Mouse (Mus musculus): ENCODE measurements at regions not wholly inside any gene's neighbourhood (a gene's known extent, or its start where the extent isn't known, plus 50 kb on each side); places are given as distances from the start of the nearest gene placed in this dataset.

- no peak for DNase-seq (ENCODE audit: low spot score in 2 of 2)
Measured at GRCm38 (mm10) chr4:12628702-12629374, 457.0 kb upstream of the Fam92a start.

GRCm38 (mm10) chr4:12627158-12627871 is 455.5 kb upstream of the Fam92a start:
- no peak for DNase-seq (ENCODE audit: low spot score in 2 of 2)

DNA sequence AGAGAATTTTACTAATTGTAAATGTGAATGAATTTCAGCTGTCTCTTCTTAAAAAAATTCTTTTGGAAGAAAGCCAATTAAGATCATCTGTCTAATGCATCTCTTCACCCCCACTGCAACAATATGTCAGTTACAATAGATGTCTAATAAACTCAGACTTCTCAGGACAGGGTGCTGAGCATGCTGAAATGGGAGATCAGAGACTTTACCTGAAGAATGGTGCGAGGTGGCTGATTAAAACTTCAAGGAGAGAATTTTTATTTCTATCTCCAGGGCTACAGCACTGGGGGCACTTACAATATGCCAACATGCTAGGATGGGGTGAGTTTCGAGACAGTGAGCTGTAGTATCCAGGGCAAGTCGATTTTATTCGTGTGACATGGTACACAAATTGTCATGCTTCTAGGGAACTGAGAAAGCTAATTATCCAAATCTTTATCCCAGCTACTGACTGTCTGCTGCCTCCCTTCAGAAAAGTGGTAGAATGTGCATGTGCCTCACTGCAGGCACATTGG is 449.0 kb upstream of the Fam92a start:
- DNase-seq (ENCODE audit: low spot score in 2 of 2): no peak

GRCm38 (mm10) chr4:12620059-12620755 is 448.4 kb upstream of the Fam92a start:
- no peak for DNase-seq (ENCODE audit: low spot score in 2 of 2)

DNA sequence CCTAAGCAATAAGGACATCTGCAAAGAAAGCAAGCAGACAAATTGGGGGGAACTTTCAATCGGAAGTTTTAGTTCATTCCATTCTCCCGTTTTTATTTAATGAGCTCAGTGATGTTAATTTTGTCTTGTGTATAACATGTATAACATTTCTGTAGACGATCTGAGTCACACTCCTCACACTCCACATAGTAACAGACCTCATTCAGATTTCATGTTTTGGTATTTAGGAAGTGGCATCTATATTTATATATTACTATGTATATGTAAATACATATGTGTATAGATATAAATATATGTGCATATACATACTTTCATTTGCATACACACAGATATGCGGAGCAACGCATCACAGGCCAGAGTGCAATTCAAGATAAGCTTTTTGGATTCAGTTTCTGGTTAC is 444.9 kb upstream of the Fam92a start:
- DNase-seq (ENCODE audit: low spot score in 2 of 2): no peak

DNA sequence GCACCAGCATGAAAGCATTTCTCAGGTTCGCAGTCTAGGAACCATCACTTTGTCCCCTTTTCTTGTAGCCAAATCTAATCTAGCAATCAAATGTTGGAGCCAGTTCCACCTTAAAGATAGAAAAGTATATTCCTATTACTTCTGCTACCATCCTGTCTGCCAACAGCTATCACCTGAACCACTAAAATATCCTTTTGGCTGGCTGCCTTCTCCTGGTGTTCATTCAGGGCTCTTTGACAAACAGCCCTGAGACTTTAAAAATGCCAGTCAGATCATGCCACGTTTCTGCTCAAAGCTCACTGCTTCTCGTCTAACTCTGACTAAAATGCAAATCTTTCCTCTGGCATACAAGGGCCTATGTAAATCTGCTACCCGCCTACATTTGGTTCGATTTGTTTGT is 439.7 kb upstream of the Fam92a start:
- DNase-seq (ENCODE audit: low spot score in 2 of 2): no peak

DNA sequence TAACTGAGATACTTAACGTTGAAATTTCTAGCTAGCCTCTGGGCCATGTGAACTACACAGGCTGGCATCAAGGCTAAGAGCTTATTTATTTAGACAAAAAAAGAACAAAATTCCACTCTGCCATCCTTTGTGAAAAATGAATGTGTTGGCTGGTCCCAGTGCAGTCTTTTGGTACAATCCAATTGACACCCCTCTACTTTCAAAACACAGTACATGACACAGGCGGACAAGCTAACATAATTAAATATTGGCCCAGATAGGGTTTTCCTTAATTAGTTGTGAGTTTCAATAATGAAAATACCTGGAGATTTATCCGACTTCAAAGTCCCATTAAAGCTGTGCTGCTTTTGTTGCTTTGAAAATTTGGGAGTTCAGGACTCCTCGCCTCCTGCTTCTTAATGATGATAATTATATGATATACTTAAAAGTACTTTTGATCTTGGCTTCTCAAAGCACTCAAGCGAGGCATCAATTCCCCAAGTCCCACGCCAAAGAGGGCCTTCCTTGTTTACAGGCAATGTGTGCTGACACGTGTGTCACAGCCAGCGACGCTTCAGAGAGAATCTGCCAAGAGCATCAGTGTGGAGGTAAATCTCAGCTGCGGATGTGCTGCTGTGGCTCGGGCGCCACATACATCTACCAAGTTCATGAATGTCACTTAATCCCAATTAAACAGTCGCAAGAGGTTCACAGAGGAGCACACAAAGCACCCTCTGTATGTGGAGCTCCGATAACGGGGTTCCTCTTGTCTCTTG is 429.5 kb upstream of the Fam92a start:
- no peak for DNase-seq (ENCODE audit: low spot score in 2 of 2)

DNA sequence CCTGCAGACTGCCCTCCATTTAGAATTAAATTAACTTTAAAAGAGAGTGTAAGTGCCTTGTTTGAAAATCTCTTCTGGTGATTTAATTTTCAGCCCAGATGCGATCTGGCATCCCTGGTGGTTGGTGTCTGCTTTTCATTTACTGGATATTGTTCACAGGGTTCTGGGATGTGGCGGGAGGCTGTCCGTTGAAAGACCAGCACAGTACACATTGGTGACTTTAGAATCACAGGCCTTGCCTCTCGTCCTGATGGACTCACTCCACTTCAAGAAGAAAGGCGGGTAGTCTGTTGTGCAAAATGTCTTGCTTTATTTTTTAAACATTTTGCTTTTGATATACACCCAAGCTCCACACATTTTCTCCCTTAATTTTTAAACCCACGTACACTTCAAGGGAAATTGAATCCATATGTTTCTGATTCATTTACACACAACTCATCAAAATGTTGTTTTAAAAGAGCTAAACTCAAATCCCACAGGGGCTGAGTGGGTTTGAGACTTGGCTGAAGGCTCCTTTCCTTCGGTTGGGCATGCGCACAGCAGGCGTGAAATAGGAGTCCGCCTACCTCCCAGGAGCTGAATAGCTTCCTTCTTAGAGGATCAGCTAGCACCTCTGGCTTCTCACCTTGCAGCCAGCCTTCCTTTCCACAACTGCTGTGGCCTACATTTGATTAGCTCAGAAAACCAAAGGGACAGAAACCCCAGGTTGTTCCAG is 424.1 kb upstream of the Fam92a start:
- no peak for DNase-seq (ENCODE audit: low spot score in 2 of 2)

DNA sequence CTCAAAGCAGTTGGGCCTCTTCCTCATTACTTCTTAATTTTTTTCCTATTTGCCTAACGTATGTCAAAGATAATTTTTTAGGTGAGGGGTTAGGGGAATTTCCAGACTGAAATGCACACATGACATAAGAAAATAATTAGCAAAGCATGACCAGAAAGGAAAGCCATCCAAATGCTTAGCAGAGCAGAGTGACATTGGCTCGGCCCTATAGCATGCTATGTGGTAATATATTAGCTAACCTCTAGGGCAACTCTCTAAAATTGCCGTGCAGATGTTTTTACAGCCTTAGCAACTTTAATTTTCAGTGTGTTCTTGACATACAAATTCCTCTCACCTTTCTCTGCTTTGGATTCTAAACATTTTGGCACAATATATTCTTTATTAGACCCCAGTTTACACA is 421.2 kb upstream of the Fam92a start:
- DNase-seq (ENCODE audit: low spot score in 2 of 2): no peak

GRCm38 (mm10) chr4:12578102-12578501 is 406.3 kb upstream of the Fam92a start:
- no peak for DNase-seq (ENCODE audit: low spot score in 2 of 2)

DNA sequence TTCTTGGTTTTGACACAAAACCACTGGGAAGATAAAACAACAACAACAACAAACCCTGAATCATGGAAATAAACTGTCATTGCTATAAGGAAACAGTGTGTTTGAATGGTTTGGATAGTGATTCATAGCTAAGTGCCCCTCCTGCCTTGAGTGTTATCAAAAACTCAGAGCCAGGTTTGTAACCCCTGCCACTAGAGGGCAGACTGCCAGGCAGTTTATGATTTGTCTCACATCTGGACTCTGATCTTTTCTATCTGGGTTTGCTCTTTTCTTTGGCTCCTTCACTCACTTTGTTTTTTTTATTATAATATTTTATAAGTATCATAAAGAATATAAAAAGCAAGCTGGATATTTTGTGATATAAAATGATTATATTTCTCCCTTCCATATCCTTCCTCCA is 400.1 kb upstream of the Fam92a start:
- DNase-seq (ENCODE audit: low spot score in 2 of 2): no peak

- DNase-seq (ENCODE audit: low spot score in 2 of 2): no peak
Measured at GRCm38 (mm10) chr4:12570689-12571088, 398.9 kb upstream of the Fam92a start.

DNA sequence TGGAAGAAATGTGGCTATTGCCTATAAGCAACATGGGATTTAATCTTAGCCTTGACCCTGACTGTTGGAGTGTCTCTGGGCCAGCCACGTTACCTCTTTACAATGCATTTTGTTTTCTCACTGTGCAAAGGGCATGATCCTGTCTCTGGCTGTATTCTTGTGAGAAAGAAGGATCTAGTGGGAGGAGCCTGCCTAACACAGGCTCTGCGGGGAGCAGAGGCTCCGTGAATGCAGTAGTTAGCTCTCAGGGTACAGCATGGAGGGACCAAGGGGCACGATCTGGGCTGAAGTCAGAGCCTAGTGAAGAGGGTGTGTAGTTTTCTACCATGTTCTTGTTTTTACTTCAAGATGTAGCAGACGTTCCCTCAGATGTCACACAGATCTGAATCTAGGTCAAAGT is 395.8 kb upstream of the Fam92a start:
- no peak for DNase-seq (ENCODE audit: low spot score in 2 of 2)

DNA sequence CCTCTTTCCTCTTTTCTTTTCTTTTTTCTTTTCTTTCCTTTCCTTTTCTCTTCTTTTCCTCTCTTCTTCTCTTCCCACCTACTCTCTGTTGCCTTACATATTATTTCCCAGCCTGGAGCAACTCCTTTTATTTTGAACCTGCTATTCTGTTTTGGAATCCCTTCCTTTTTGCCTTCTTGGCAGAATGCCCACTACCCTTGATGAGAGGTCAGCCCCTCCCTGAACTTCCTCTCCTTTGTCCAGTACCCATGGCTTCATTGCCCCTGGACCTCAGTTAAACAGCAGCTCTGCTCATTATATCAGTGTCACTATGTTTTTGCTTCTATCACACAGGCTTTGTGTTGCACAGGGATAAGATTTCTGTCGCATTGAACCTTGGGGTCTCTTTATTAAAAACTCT is 391.2 kb upstream of the Fam92a start:
- DNase-seq (ENCODE audit: low spot score in 2 of 2): no peak

DNA sequence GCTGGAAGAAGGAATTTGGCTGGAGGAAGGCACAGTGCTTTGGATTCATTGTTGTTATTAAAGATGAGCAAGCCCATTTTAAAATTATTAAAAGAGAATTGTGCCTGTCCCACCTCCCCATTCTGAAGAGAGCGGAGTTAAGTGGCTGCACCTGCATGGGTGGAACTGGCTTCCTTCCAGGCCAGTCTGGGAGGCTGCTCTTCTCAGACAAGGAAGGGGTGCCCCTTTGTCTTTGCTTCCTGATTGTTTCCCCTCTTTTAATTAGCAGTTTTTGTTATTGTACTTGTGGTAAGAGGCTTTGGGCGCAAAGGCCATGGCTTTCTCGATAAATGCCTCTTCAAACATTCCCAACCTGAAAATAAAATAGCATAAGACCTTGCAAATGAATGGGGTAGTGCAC is 388.7 kb upstream of the Fam92a start:
- DNase-seq (ENCODE audit: low spot score in 2 of 2): no peak

DNA sequence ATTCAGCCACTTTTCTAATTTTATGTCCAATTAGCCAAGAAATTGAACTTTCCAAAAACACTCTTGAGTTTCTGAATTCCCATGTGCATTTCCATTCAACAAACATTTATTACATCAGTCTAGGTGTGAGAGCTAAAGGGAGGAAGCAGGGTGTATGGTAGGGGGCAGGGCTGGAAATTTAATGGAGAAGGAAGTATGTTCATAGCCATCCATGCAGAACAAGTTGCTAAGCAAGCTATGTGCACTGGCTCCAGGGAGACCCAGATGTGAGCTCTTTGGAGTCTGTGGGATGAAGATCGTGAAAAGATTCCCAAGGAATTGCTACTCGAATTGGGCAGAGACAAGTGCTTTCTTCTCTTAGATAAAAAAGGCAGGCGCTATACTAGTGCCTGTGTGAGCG is 388.2 kb upstream of the Fam92a start:
- no peak for DNase-seq (ENCODE audit: low spot score in 2 of 2)

- DNase-seq (ENCODE audit: low spot score in 2 of 2): no peak
Measured at GRCm38 (mm10) chr4:12557105-12557504, 385.3 kb upstream of the Fam92a start.

- no peak for DNase-seq (ENCODE audit: low spot score in 2 of 2)
Measured at GRCm38 (mm10) chr4:12549265-12549664, 377.4 kb upstream of the Fam92a start.

DNA sequence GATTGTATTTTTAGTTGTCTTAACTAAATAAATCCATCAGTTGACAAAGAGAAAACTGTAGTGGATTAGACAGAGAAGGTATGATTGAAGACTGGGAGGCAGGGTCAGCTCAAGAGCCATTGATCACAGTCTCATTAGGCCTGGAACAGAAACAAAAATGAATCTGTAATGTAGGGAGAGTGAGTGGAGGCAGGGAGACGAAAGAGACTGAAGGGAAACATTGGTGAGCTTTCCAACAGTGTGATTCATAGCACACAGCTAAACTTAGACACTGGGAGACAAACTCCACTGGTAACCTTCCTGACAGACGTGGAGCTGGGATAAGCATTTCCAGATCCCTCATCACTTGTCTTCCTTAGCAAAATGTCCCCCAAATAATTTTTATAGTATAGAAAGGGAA is 372.1 kb upstream of the Fam92a start:
- DNase-seq (ENCODE audit: low spot score in 2 of 2): no peak

DNA sequence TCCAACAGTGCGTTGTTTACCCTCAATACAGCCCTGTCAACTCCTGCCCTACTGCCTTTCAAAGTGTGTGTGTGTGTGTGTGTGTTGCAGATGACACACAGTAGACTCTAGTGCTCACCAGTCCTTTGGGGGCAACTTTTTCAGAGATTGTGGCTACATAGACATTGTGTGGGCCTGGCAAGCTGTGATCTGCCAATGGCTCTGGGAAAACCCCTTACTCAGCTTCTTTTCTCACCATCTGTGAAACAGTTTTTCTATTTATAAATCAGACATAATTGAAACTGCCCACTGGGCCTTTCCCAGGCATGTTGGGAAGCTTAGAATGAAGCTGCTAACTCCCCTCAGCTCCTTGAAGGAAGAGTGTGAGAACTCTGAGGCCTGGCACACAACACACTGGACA is 369.7 kb upstream of the Fam92a start:
- no peak for DNase-seq (ENCODE audit: low spot score in 2 of 2)

Data from adrenal gland, postnatal 4 days (tissue).